Mouse (Mus musculus) gastrocnemius, postnatal 36 days (tissue): Measurements from ENCODE around the gene Spem1. TPM values are rescaled to one million over a fixed set of nuclear protein-coding genes. Genes with fewer than 3 reads are reported as not detected.

Experiments
- DNase-seq, 2 experiments: peaks; one replicate each; pipeline ENCODE4 v3.0.0; 2022
- intact Hi-C: fragments of 180-260 bp; cut with DNase I; formaldehyde crosslinking; loops from one replicate; pipeline ENCODE4 v1.15.1; 2025
- total RNA-seq, 2 experiments: library from RNA; stranded (reverse); gene quantifications; 2 replicates each; pipeline ENCODE4 v1.2.3; 2021

The Spem1 gene
- total RNA-seq, 2 experiments from 2014 or later, result not detected

GRCm38 (mm10) chr11:69802648-69803105 lies 19.3 kb downstream of the Spem1 start:
- intact Hi-C loops, result loop anchor here (5.0 kb wide), 3 partner anchors 35 to 75 kb away; partner anchors contain the start of genes Nlgn2, Slc35g3, Tmem256 and Tmem95
- peak; percentile 86 to 87 for DNase-seq

- intact Hi-C loops, result loop anchor here (5.0 kb wide), 3 partner anchors 36 to 76 kb away; partner anchors contain the start of genes Nlgn2, Slc35g3, Tmem256 and Tmem95
- no peak for DNase-seq
Observed at GRCm38 (mm10) chr11:69801379-69801977, 20.5 kb downstream of the Spem1 start, which contains the start of gene Fgf11. Gene Fgf11, minus strand, starts transcription at chr11:69801857.

- intact Hi-C loops, result loop anchor here (5.0 kb wide), 3 partner anchors 37 to 77 kb away; partner anchors contain the start of genes Nlgn2, Slc35g3, Tmem256 and Tmem95
Observed at GRCm38 (mm10) chr11:69800392-69801197, 21.4 kb downstream of the Spem1 start.

GRCm38 (mm10) chr11:69800138-69800391 lies 21.9 kb downstream of the Spem1 start:
- intact Hi-C loops, result loop anchor here (5.0 kb wide), 3 partner anchors 37 to 77 kb away; partner anchors contain the start of genes Nlgn2, Slc35g3, Tmem256 and Tmem95
- DNase-seq, result no peak

More at GRCm38 (mm10) chr11:69800392-69801197, 21.4 kb downstream of the Spem1 start:
- peak in 1 of 2 experiments; percentile 24 for DNase-seq

GRCm38 (mm10) chr11:69799394-69800137 lies 22.4 kb downstream of the Spem1 start:
- peak in 1 of 2 experiments; percentile 13 for DNase-seq
- intact Hi-C loops, result loop anchor here (5.0 kb wide), 3 partner anchors 37 to 78 kb away; partner anchors contain the start of genes Nlgn2, Slc35g3, Tmem256 and Tmem95

GRCm38 (mm10) chr11:69797924-69798323 lies 24.1 kb downstream of the Spem1 start:
- intact Hi-C loops, result no loop called here
- no peak for DNase-seq

DNA sequence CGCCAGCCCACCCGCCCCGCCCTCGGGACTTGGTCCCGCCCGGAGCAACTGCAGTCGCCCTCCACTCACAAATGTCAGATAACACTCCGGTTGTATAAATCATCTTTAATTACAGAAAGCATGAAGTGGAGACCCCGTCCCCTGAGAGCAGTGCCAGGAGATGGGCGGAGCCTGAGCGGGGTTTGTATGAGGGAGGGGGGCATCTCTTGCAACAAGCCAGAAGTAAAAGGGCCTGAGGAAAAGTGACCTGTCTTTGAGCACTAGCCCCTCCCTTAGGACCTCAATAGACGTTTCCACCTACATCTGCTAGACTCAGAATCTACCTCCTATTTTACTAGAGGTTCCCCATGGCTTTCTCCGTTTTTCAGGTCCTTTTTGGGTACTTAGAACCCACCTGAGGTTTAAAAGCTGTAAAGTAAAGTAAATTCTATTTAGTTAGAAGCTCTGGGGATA lies 26.0 kb downstream of the Spem1 start:
- DNase-seq, result no peak
- intact Hi-C loops, result no loop called here

GRCm38 (mm10) chr11:69795168-69795982 lies 26.6 kb downstream of the Spem1 start, which contains the start of gene Chrnb1:
Gene Chrnb1, minus strand, starts transcription at chr11:69795943.
- DNase-seq, result peak; percentile 84 to 91
- intact Hi-C loops, result no loop called here

GRCm38 (mm10) chr11:69793429-69793828 lies 28.6 kb downstream of the Spem1 start:
- DNase-seq, result no peak
- intact Hi-C loops, result no loop called here

GRCm38 (mm10) chr11:69791420-69791819 lies 30.6 kb downstream of the Spem1 start:
- intact Hi-C loops, result no loop called here

GRCm38 (mm10) chr11:69789431-69789830 lies 32.5 kb downstream of the Spem1 start:
- intact Hi-C loops, result no loop called here
- no peak for DNase-seq

More at GRCm38 (mm10) chr11:69791420-69791819, 30.6 kb downstream of the Spem1 start:
- no peak for DNase-seq

- no peak for DNase-seq
- intact Hi-C loops, result no loop called here
Observed at GRCm38 (mm10) chr11:69787306-69787705, 34.7 kb downstream of the Spem1 start.

DNA sequence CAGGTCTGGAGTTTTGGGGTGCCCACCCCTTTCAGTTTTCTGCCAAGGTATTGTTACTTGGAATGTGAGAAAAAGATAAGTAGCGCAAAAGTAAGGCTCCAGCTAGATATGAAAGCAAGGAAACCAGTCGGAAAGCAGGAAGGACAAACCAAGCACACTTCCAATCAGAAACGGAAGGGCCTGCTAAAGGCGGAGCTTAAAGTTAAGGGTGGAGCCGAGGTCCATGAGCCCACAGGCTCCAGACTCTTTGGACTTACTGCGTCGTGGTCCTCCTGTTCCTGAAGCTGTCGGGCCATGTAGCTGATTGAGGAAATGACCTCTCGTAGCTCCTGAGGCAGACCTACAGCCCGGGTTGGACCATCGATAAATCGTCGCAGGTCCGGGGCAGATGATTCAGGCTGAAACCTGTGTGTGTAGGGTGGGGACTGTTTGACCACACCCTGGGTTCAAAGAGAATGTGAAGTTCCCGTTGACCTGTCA lies 37.1 kb downstream of the Spem1 start:
- intact Hi-C loops, result no loop called here
- no peak for DNase-seq

GRCm38 (mm10) chr11:69781828-69782227 lies 40.2 kb downstream of the Spem1 start:
- DNase-seq, result no peak
- intact Hi-C loops, result no loop called here

DNA sequence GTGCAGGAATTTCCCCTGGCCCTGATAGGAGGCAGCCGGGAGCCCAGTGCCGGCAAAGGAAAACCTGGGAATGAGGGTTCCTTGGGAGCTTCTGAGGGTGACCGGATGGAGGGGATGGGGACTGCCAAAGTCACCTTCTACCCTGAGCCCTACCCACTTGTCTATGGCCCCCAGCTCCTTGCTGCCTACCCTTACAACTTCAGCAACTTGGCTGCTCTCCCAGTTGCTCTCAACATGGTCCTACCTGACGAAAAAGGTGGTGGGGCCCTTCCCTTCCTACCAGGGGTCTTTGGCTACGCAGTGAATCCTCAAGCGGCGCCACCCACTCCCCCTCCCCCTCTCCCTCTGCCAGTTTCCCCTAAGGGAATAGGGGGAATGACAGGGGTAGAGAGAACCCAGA lies 43.0 kb downstream of the Spem1 start:
- DNase-seq, result no peak
- intact Hi-C loops, result no loop called here

- intact Hi-C loops, result no loop called here
- DNase-seq, result no peak
Observed at GRCm38 (mm10) chr11:69778258-69778982, 43.6 kb downstream of the Spem1 start.

- intact Hi-C loops, result no loop called here
- no peak for DNase-seq
Observed at GRCm38 (mm10) chr11:69777504-69778257, 44.3 kb downstream of the Spem1 start.

- intact Hi-C loops, result no loop called here
- DNase-seq, result no peak
Observed at GRCm38 (mm10) chr11:69776488-69776887, 45.5 kb downstream of the Spem1 start.
